Mouse (Mus musculus) layer of hippocampus, postnatal 10 days (tissue): Measurements from ENCODE around the gene Rai1. TPM values are rescaled to one million over a fixed set of nuclear protein-coding genes. Genes with fewer than 3 reads are reported as not detected.

Source experiments
- DNase-seq, 2 experiments: peaks; one replicate each; pipeline ENCODE4 v3.0.0; 2021; ENCODE audit warnings: low spot score in 2 of 2
- total RNA-seq, 2 experiments: library from RNA; stranded (reverse); gene quantifications; 2 replicates each; pipeline ENCODE4 v1.2.3; 2021

The Rai1 gene
- total RNA-seq, 2 experiments from 2014 or later = 70.7 to 83.2 TPM

DNA sequence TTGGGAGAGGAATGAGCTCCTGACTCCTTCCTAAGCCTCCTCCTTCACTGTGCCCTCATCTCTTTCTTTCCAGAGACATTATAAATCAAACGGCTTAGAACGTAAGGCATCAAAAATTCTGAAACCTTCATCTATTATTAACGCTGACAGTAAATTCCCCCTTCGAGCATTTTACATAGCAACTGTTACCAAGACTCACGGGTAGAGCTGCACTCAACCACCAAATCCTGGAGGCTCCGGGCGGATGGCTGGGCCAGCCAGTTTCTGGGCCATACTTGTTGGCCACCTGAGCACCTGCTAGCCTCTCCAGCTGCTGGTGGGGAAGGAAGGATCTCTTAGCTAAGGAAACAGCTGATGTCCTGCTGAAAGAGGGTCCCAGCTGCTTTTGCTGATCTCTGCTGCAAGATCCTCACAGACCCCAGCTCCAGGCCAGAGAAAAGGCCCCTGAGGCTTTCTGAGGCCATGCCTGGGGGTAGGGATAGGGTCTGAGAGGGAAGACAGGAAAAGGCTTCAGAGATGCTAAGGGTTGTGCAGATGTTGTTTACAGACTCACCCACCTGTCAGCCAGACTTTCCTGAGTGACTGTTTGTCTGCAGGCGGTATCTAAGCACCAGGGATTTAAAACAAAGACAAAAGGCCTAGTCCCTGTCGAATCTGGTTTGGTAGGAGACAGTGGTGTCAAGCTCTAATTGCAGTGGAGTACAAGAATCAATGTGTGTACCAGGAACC is 56.5 kb downstream of the Rai1 start:
- no peak for DNase-seq

DNA sequence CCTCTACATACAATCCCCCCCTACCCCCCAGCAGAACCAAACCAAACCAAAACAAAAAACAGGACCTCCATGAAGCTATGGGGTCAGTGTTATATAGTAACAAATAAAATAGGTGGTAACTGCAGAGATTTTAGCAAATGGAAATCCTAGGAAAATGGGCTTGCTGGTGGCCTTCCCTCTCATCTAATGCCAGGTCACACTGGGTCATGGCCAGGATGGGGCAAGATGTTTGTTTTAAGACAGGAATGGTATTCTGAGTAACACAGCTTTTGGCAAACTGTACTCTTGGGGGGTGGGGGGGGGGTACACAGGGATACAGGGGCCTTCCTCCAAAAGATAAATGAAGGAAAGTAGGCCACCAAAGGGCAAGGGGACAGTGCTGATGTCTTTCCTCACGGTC is 57.7 kb downstream of the Rai1 start:
- no peak for DNase-seq

DNA sequence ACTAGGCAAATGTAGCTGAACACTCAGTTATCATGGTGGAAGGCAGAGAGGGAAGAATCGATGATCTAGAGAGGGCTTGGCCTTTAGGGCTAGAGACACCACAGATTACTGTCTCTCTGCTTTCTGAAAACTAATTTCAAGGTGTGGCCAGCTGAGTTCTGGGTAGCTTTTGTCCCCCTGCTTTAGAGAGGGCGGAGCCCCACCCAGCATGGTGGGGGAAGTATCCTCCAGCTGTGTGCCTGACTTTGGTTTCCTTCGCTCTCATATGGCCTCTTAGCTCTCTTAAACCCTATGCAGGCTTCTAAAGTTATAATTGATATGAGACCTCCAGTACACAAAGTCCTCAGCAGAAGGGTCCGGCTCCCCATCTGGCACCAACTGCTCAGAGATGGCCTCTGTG is 58.5 kb downstream of the Rai1 start:
- no peak for DNase-seq

- no peak for DNase-seq
Measured at GRCm38 (mm10) chr11:60164450-60164849, 59.6 kb downstream of the Rai1 start.

GRCm38 (mm10) chr11:60165076-60165475 is 60.3 kb downstream of the Rai1 start:
- peak in 1 of 2 experiments; percentile 34 for DNase-seq

DNA sequence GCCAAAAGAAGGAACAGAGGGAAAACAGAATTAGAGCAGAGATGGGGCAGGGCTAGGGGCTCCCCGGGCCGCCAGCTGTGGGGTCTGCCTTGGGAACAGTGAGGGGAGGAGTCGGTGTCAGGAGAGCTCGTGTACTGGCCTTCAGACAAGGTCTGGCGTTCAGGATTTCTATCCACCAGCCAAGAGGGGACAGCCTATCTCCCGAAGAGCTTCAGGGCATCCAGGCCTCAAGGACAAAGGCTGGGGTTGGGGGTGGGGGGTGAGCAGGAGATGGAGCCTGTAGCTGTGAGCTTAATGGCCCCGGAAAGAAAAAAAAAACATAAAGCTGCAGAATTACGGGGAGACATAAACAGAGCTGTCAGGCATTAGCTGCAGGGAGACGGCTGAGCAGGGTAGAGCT is 64.0 kb downstream of the Rai1 start:
- DNase-seq = no peak

DNA sequence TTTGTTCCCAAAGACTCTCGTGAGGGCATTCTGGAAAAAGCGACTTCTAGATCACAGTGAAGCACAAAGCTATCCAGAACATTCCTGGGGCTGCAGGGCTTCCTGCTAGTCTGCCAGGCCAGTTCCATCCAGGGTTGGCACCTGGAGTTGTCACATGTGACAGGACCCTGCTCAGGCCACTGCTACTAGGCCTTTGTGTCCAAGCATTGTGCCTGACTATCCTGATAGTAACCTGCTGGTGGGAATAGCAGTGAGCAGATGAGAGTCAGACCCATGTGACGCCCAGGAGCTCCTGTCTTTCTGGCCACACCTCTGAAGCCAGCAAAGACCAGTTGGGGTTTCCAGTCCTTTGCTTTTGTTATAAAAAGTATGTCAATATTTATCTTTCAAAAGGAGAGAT is 67.3 kb downstream of the Rai1 start:
- no peak for DNase-seq

DNA sequence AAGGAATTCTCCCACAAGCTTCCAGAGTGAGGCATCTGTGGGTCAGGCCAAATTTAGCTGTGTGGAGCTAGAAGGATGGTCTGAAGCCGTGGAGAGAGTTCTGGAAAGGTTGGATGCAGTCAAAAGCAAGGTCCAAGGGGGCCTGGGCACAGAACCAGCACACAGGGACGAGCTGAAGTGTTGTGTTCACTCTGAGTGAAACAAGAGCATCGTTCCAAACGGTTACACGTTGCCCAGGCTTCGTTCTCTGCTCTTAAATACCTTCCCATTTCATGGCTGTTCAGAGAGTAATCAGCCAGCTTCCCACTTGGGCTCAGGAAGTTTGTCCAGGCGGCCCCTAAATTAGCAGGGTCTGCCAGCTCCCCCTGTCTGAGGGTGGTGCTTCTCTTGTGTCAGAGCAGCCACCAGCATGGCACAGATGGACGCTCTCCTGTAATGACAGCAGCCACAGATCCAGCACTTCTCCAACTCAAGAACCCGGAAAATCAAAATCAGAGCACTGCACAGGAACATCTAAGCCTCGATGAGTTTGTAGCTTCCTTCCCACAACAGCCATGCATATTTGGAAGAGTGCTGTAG is 68.9 kb downstream of the Rai1 start:
- no peak for DNase-seq

DNA sequence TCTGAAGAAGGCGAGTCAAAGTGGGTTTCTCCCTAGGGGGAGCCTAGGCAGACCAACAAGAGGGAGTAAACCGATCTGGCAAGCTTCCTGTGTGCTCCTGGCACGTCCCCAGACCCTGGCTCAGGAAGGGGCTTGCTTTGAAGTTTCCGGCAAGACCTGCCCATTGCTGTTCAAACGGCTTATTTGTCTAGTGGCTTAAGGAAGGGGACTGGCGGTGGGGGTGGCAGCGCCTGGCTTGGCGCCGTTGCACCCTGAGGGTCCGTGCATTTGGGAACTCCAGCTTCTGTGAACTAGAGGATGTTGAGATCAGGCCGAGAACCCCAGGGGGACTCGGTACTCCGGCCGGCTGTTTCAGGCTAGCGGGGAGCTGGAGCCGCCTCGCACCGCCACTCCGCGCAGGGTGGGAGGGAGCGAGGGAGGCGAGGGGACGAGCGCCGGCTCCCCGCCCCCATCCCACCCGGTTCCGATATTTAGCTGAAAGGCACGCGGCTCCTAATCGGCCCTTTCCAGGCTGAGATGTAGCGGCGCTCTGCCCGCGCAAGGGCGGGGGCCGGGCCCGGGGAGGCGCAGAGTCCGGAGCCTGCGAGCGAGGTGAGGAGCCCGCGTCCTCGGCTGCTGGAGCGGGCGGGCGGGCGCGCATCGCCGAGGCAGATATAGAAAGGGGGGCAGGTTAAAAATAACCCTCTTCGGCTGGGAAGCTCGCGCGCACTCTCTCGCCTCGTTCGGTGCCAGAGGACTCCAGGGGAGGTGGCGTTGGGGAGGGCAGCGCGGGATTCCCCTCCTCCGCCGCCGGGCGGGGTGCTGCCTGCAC is 70.8 kb downstream of the Rai1 start:
- peak; percentile 68 to 76 for DNase-seq

GRCm38 (mm10) chr11:60176182-60176974 is 71.6 kb downstream of the Rai1 start:
- DNase-seq = peak; percentile 71 to 77

- DNase-seq = peak; percentile 74 to 77
Measured at GRCm38 (mm10) chr11:60176975-60177657, 72.3 kb downstream of the Rai1 start.

DNA sequence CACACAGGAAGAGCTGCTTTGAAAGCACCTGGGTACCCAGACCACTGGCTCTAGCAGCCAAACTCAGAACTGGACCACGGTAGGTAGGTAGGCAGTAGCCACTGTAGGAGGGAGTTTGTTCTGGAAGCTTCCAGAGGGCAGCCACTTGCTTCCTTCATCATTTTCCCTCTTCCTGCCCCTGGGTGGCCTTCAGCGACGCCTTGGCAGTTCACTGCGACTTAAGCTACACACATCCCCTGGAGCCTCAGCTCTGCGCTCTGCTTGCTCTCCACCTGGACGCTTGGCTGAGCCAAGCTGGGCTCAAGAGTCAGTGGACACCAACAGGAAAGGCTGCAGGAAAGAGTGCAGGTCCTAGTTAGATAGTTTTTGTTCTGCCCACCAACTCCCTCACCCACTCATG is 73.2 kb downstream of the Rai1 start:
- no peak for DNase-seq

DNA sequence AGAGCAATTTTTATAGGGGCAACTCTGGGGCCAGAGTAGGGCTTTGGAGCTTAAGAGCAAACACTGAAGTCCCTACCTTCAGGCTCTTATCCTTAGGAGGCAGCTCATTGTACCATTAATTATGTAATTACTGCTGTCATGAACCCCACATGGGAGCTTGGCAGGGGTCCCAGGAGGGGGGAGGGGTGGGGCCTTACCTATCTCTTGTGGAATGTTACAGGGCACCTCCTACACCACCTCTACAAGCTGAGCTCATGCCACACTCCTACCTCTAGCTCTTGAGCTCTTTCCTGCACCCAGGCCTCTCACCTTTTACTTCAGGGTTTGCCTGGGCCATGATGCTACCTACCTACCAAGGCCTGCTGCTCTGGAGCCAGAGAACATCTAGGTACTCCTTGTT is 73.7 kb downstream of the Rai1 start:
- DNase-seq = peak in 1 of 2 experiments; percentile 47

DNA sequence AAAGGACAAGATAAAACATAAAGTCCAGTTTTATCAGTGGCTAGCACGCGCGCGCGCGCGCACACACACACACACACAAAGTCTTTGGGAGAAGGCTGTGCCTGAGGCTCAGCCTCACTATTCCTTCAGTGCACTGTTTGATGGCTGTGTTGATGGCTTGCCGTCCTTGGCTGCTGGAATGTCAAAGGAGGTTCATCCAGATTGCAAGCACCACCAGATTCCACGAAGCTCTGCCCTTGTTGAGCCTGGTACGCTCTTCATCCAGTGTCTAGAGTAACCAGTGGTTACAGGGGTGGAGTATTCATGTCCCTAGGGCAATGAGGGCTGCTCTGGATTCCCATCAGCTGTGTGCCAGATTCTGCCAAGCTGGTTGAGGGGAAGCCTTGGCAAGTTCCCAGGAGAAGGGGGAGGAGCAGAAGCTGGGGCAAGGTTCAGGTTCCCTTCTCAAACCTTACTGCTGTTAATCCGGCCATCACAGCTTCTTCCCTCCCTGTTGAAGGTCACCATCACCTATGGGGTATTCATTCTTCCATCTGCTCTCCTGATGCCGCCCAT is 77.4 kb downstream of the Rai1 start:
- DNase-seq = no peak

DNA sequence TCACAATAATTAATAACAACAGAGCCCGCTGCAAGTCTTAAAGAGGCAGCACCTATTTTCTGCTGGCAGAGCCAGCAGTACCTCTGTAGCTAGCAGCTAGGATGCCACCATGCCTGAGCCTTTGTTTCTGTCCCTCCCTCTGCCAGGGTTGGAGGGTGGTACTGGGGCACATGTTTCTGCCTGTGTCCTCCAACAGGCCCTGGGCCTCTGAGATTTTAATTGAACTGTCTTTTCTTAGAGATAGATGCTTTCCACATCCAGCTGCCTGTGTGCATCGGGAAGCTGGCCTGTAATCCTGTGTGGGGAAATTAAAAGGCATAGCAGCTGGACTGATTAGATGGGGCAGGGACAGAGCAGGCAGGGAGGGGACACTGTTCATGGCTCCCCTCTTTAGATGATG is 77.9 kb downstream of the Rai1 start:
- no peak for DNase-seq

DNA sequence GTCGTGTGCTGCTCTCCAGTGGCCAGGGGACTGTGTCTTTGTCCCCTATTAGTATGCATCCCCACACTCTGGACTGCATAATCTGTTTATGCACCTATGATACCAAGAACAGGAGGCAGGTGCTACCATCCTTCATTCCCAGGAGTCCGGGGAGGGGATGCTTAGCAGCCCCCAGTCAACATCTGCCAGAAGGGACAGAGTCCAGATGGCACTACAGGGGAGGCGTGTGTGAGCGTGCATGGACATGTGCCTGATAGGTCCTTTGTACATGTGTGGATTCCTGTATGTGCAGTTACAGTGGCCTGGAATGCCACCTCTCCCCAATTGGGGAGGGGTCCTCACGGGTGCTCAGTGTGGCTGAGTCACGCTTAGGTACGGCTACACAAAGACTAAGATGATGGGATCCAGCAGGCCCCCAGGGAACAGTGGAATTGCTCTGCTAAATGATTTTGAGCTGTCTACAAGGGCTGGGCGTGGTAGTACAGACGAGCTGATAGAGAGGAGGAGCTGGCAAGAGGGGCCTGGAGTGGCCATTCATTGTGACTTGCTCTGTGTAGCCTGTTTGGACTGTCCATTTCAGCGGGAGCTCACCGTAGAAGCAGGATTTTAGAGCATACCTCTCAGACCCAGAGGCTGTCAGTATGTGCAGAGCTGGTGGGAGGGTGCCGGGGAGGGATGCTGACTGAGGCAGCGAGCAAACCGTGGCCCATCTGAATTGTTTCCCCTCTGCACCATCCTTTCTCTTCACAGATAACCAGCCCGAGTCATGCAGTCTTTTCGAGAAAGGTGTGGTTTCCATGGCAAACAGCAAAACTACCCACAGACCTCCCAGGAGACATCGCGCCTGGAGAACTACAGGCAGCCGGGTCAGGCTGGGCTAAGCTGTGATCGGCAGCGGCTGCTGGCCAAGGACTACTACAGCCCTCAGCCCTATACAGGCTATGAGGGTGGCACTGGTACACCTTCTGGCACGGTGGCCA is 79.8 kb downstream of the Rai1 start:
- peak in 1 of 2 experiments; percentile 43 for DNase-seq

DNA sequence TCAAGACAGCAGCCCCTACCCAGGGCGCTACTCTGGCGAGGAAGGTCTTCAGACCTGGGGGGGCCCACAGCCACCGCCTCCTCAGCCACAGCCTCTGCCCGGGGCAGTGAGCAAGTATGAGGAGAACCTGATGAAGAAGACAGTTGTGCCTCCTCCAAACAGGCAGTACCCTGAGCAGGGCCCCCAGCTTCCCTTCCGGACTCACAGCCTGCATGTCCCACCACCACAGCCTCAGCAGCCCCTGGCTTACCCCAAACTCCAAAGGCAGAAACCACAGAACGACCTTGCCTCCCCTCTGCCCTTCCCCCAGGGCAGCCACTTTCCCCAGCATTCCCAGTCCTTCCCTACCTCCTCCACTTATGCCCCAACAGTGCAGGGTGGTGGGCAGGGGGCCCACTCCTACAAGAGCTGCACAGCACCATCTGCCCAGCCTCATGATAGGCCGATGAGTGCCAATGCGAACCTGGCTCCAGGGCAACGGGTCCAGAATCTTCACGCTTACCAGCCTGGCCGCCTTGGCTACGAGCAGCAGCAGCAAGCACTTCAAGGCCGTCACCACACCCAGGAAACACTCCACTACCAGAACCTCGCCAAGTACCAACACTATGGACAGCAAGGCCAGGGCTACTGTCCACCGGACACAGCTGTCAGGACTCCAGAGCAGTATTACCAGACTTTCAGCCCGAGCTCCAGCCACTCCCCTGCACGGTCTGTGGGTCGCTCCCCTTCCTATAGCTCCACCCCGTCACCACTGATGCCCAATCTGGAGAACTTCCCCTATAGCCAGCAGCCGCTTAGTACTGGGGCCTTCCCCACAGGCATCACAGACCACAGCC is 80.8 kb downstream of the Rai1 start:
- peak; percentile 64 to 73 for DNase-seq

DNA sequence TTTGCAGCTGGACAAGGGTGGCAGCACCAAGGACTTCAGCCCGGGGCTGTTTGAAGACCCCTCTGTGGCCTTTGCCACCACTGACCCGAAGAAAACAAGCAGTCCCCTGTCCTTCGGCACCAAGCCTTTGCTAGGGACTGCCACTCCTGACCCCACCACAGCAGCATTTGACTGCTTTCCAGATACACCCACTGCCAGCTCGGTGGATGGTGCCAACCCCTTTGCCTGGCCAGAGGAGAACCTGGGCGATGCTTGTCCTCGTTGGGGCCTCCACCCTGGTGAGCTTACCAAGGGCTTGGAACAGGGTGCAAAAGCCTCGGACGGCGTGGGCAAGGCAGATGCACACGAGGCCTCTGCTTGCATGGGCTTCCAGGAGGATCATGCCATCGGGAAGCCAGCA is 82.3 kb downstream of the Rai1 start:
- DNase-seq = peak in 1 of 2 experiments; percentile 68
